Mouse (Mus musculus) brain, embryonic 14.5 days (tissue): ENCODE data around the gene H2-DMb1. TPM values are rescaled to one million over a fixed set of nuclear protein-coding genes. Genes with fewer than 3 reads are reported as not detected.
A peak's percentile ranks its signal among the peaks of the same experiment; 100 is the strongest.

ENCODE experiments used
- DNase-seq: peaks from one replicate; pipeline ENCODE4 v3.0.0-alpha.2; 2011; ENCODE audit warnings: low read depth
- CTCF ChIP-seq: fragments of 200-500 bp; IDR thresholded peaks from 2 replicates; pipeline ENCODE4 v1.5.1; 2012; ENCODE audit warnings: inconsistent platforms, mild to moderate bottlenecking, moderate library complexity, borderline replicate concordance; ENCODE audit not compliant: insufficient read depth, insufficient read length; ENCODE audit errors: extremely low read depth
- POLR2A ChIP-seq: fragments of 200-500 bp; IDR thresholded peaks from 2 replicates; pipeline ENCODE4 v1.6.1; 2012; ENCODE audit warnings: mild to moderate bottlenecking, inconsistent platforms, borderline replicate concordance; ENCODE audit not compliant: poor library complexity, insufficient read depth, insufficient read length, severe bottlenecking; ENCODE audit errors: extremely low read depth
- polyA plus RNA-seq: library from polyadenylated mRNA; depleted of rRNA; stranded (reverse); fragments of >200 nt; gene quantifications from 2 replicates; pipeline ENCODE4 v1.2.3, GENCODE M21; 2012

H2-DMb1 gene
- polyA plus RNA-seq, 1 experiment, result 1.1 TPM

GRCm38 (mm10) chr17:34118113-34118872, 34.6 kb upstream of the H2-DMb1 start:
- peak; percentile 68 for DNase-seq
- TF ChIP-seq POLR2A (no peak), CTCF (no peak)

- no peak for DNase-seq
- TF ChIP-seq POLR2A (no peak), CTCF (no peak)
Measured at GRCm38 (mm10) chr17:34118873-34119248, 34.0 kb upstream of the H2-DMb1 start.

- TF ChIP-seq POLR2A, result peak; percentile 98
- no peak for TF ChIP-seq CTCF
- DNase-seq, result peak; percentile 100
Measured at GRCm38 (mm10) chr17:34119249-34120179, 33.4 kb upstream of the H2-DMb1 start, which contains the start of gene H2-DMa. TSS of gene H2-DMa (plus strand) at chr17:34119541.

GRCm38 (mm10) chr17:34120180-34120723, 32.6 kb upstream of the H2-DMb1 start:
- TF ChIP-seq POLR2A, result peak; percentile 59
- TF ChIP-seq CTCF, result no peak
- peak; percentile 94 for DNase-seq

GRCm38 (mm10) chr17:34120814-34121171, 32.1 kb upstream of the H2-DMb1 start:
- TF ChIP-seq POLR2A (no peak), CTCF (peak; percentile 20; the same call in 1 of the 2 replicates)
- DNase-seq, result no peak

- DNase-seq, result peak; percentile 91
- TF ChIP-seq CTCF, result no peak
- TF ChIP-seq POLR2A, result peak; percentile 7; the same call in 1 of the 2 replicates
Measured at GRCm38 (mm10) chr17:34121172-34121878, 31.5 kb upstream of the H2-DMb1 start.

GRCm38 (mm10) chr17:34121879-34122187, 31.0 kb upstream of the H2-DMb1 start:
- DNase-seq, result peak; percentile 88
- TF ChIP-seq POLR2A, result no peak
- no peak for TF ChIP-seq CTCF

- TF ChIP-seq CTCF, result 0 out of 2 replicates have a peak, but pooled peaks have one; percentile 0
- peak; percentile 86 for TF ChIP-seq POLR2A
- peak; percentile 98 for DNase-seq
Measured at GRCm38 (mm10) chr17:34122188-34122984, 30.5 kb upstream of the H2-DMb1 start, which contains the start of gene Brd2. TSS of gene Brd2 (minus strand) at chr17:34122634.

- DNase-seq, result no peak
- TF ChIP-seq POLR2A, result no peak
- no peak for TF ChIP-seq CTCF
Measured at GRCm38 (mm10) chr17:34123111-34123510, 29.8 kb upstream of the H2-DMb1 start.

GRCm38 (mm10) chr17:34123518-34123917, 29.4 kb upstream of the H2-DMb1 start:
- no peak for TF ChIP-seq CTCF
- TF ChIP-seq POLR2A, result no peak
- DNase-seq, result peak; percentile 52
